Mouse (Mus musculus) forebrain, embryonic 11.5 days (tissue): ENCODE results near the gene Srsf7. TPM values are rescaled to one million over a fixed set of nuclear protein-coding genes. Genes with fewer than 3 reads are reported as not detected.

Source experiments
- ATAC-seq: fragments of 200-750 bp; cut with Nextera tagmentation; replicated peaks from 2 replicates; pipeline ENCODE4 v1.8.0; 2017; ENCODE audit warnings: moderate TSS enrichment; ENCODE audit not compliant: low FRiP score
- DNase-seq: peaks from one replicate; pipeline ENCODE4 v3.0.0-alpha.2; 2017; ENCODE audit warnings: low spot score
- H3K27ac ChIP-seq: fragments of 300-500 bp; sonication (generic); 2 replicates; pipeline ENCODE4 v1.5.1; 2014; ENCODE audit warnings: low read depth, low read length
- H3K27me3 ChIP-seq: fragments of 300-500 bp; sonication (generic); 2 replicates; pipeline ENCODE4 v1.6.1; 2014; ENCODE audit warnings: mild to moderate bottlenecking, low read length, mixed read lengths; ENCODE audit not compliant: control insufficient read depth, insufficient read depth
- H3K36me3 ChIP-seq: fragments of 300-500 bp; sonication (generic); 2 replicates; pipeline ENCODE4 v1.6.1; 2014; ENCODE audit warnings: mild to moderate bottlenecking, low read length, moderate library complexity, mixed read lengths; ENCODE audit not compliant: control insufficient read depth, insufficient read depth
- H3K4me1 ChIP-seq: fragments of 300-500 bp; sonication (generic); replicated peaks from 2 replicates; pipeline ENCODE4 v1.6.1; 2014; ENCODE audit warnings: low read length, mixed read lengths; ENCODE audit not compliant: control insufficient read depth, insufficient read depth
- H3K4me2 ChIP-seq: fragments of 300-500 bp; sonication (generic); 2 replicates; pipeline ENCODE4 v1.6.1; 2014; ENCODE audit warnings: low read depth, mild to moderate bottlenecking, low read length, moderate library complexity, mixed read lengths; ENCODE audit not compliant: severe bottlenecking
- H3K4me3 ChIP-seq: fragments of 300-500 bp; sonication (generic); 2 replicates; pipeline ENCODE4 v1.5.1; 2014; ENCODE audit warnings: low read depth, low read length
- H3K9ac ChIP-seq: fragments of 300-500 bp; sonication (generic); 2 replicates; pipeline ENCODE4 v1.6.1; 2014; ENCODE audit warnings: low read length
- H3K9me3 ChIP-seq: fragments of 300-500 bp; sonication (generic); 2 replicates; pipeline ENCODE4 v1.6.1; 2016; ENCODE audit warnings: low read length, mixed read lengths; ENCODE audit not compliant: control insufficient read depth
- WGBS: fragments of 180-500 bp; shearing (Covaris S2); extraction: QIAGEN DNeasy Blood & Tissue Kit; methylation state at CpG from one replicate; pipeline ENCODE4 v1.1.7; 2014; 5-methylcytosine and 5-hydroxymethylcytosine counted together
- polyA plus RNA-seq: library from polyadenylated mRNA; unstranded; fragments of >200 nt; fragmentation: Nextera tagmentation; extraction: Ambion mirVana; gene quantifications from 2 replicates; pipeline ENCODE4 v1.2.1, GENCODE M21; 2014

Gene Srsf7
- polyA plus RNA-seq, 1 experiment from 2014 or later, result 893 TPM

- Histone ChIP-seq H3K9me3 (no peaks in the 10 kb centered on the region), H3K9ac (no peak overlapping the region), H3K27me3 (no peaks in the 10 kb centered on the region), H3K4me1 (no peaks in the 10 kb centered on the region), H3K36me3 (no peaks in the 10 kb centered on the region), H3K27ac (no peak overlapping the region), H3K4me2 (no peak overlapping the region), H3K4me3 (no peak overlapping the region)
- no peak for ATAC-seq
- 97% methylated on average over 6 of the region's 6 CpGs for WGBS
- no peak for DNase-seq
Observed at GRCm38 (mm10) chr17:80157489-80157888, 49.6 kb downstream of the Srsf7 start.

- Histone ChIP-seq H3K4me1 (no peaks in the 10 kb centered on the region), H3K27ac (no peak overlapping the region), H3K36me3 (no peaks in the 10 kb centered on the region), H3K9me3 (no peaks in the 10 kb centered on the region), H3K4me2 (no peak overlapping the region), H3K27me3 (no peaks in the 10 kb centered on the region), H3K4me3 (no peak overlapping the region), H3K9ac (no peak overlapping the region)
- DNase-seq (no peak), ATAC-seq (no peak)
- WGBS, result 90% methylated on average over 8 of the region's 8 CpGs
Observed at GRCm38 (mm10) chr17:80156905-80157304, 50.2 kb downstream of the Srsf7 start.

- no peak for DNase-seq
- ATAC-seq, result no peak
Observed at GRCm38 (mm10) chr17:80153631-80154030, 53.5 kb downstream of the Srsf7 start.

GRCm38 (mm10) chr17:80152767-80153630 lies 54.1 kb downstream of the Srsf7 start:
- no peak overlapping the region for H3K4me3 ChIP-seq
- no peak overlapping the region for H3K27ac ChIP-seq
- H3K36me3 ChIP-seq, result no peaks in the 10 kb centered on the region
- no peak for ATAC-seq
- no peak overlapping the region for H3K9ac ChIP-seq
- no peaks in the 10 kb centered on the region for H3K27me3 ChIP-seq
- WGBS, result 81% methylated on average over 12 of the region's 12 CpGs
- no peaks in the 10 kb centered on the region for H3K4me1 ChIP-seq
- no peak overlapping the region for H3K4me2 ChIP-seq
- no peaks in the 10 kb centered on the region for H3K9me3 ChIP-seq
- DNase-seq, result no peak

More at GRCm38 (mm10) chr17:80153631-80154030, 53.5 kb downstream of the Srsf7 start:
- Histone ChIP-seq H3K9me3 (no peaks in the 10 kb centered on the region), H3K36me3 (no peaks in the 10 kb centered on the region), H3K4me3 (no peak overlapping the region), H3K4me1 (no peaks in the 10 kb centered on the region), H3K9ac (no peak overlapping the region), H3K4me2 (no peak overlapping the region), H3K27ac (no peak overlapping the region), H3K27me3 (no peaks in the 10 kb centered on the region)
- WGBS, result 60% methylated on average over 2 of the region's 2 CpGs

GRCm38 (mm10) chr17:80151353-80151752 lies 55.8 kb downstream of the Srsf7 start:
- Histone ChIP-seq H3K4me2 (no peak overlapping the region), H3K4me3 (no peak overlapping the region), H3K9me3 (no peaks in the 10 kb centered on the region), H3K27ac (no peak overlapping the region), H3K27me3 (no peaks in the 10 kb centered on the region), H3K9ac (no peak overlapping the region), H3K4me1 (no peaks in the 10 kb centered on the region), H3K36me3 (no peaks in the 10 kb centered on the region)
- 16% methylated on average over 5 of the region's 5 CpGs for WGBS
- ATAC-seq (no peak), DNase-seq (no peak)

Other genes starting within 250 kb of the Srsf7 start
- gene Hnrnpll, start 145.0 kb downstream of the Srsf7 start, polyA plus RNA-seq, result 127 TPM in 2 replicates
- gene Galm, start 79.8 kb downstream of the Srsf7 start, polyA plus RNA-seq, result 11.2 and 12.5 TPM in 2 replicates
- 0.07 TPM in 1 of 2 replicates, not detected in the other for gene Ttc39d, start 153 bp upstream of the Srsf7 start, polyA plus RNA-seq
- gene Gemin6, start 17.1 kb upstream of the Srsf7 start, polyA plus RNA-seq, result 51.6 and 53.9 TPM in 2 replicates
- 43.1 and 44.1 TPM in 2 replicates for gene Morn2, start 82.9 kb upstream of the Srsf7 start, polyA plus RNA-seq
- gene Dhx57, start 83.2 kb upstream of the Srsf7 start, polyA plus RNA-seq, result 19.5 and 21.8 TPM in 2 replicates
- gene Arhgef33, start 100.1 kb upstream of the Srsf7 start, polyA plus RNA-seq, result 0.21 and 1.4 TPM in 2 replicates
- 2.3 TPM in 1 of 2 replicates, not detected in the other for gene Gm10190, start 166.2 kb upstream of the Srsf7 start, polyA plus RNA-seq